Mouse (Mus musculus) kidney, embryonic 15.5 days (tissue): ENCODE data around the gene Tet1. TPM values are rescaled to one million over a fixed set of nuclear protein-coding genes. Genes with fewer than 3 reads are reported as not detected.

Experiments used
- ATAC-seq: fragments of 200-750 bp; cut with Nextera tagmentation; replicated peaks from 2 replicates; pipeline ENCODE4 v1.8.0; 2017; ENCODE audit warnings: moderate TSS enrichment; ENCODE audit not compliant: low FRiP score
- H3K27ac ChIP-seq: fragments of 300-500 bp; sonication (generic); 2 replicates; pipeline ENCODE4 v1.5.1; 2015; ENCODE audit warnings: mild to moderate bottlenecking, inconsistent platforms
- H3K27me3 ChIP-seq: fragments of 300-500 bp; sonication (generic); 2 replicates; pipeline ENCODE4 v1.6.1; 2015; ENCODE audit warnings: inconsistent platforms
- H3K36me3 ChIP-seq: fragments of 300-500 bp; sonication (generic); 2 replicates; pipeline ENCODE4 v1.6.1; 2015; ENCODE audit warnings: inconsistent platforms
- H3K4me1 ChIP-seq: fragments of 300-500 bp; sonication (generic); 2 replicates; pipeline ENCODE4 v1.6.1; 2015; ENCODE audit warnings: inconsistent platforms
- H3K4me2 ChIP-seq: fragments of 300-500 bp; sonication (generic); 2 replicates; pipeline ENCODE4 v1.6.1; 2015; ENCODE audit warnings: moderate library complexity, mild to moderate bottlenecking, inconsistent platforms
- H3K4me3 ChIP-seq: fragments of 300-500 bp; sonication (generic); replicated peaks from 2 replicates; pipeline ENCODE4 v1.5.1; 2015; ENCODE audit warnings: mild to moderate bottlenecking, inconsistent platforms
- H3K9ac ChIP-seq: fragments of 300-500 bp; sonication (generic); 2 replicates; pipeline ENCODE4 v1.6.1; 2015; ENCODE audit warnings: mild to moderate bottlenecking, inconsistent platforms
- H3K9me3 ChIP-seq: fragments of 300-500 bp; sonication (generic); replicated peaks from 2 replicates; pipeline ENCODE4 v1.6.1; 2016; ENCODE audit warnings: inconsistent platforms
- WGBS: fragments of 180-500 bp; shearing (Covaris S2); methylation state at CpG from one replicate; pipeline ENCODE4 v1.1.7; 2015; ENCODE audit warnings: mixed read lengths; 5-methylcytosine and 5-hydroxymethylcytosine counted together
- polyA plus RNA-seq: library from polyadenylated mRNA; unstranded; fragments of >200 nt; fragmentation: Nextera tagmentation; extraction: Ambion mirVana; gene quantifications from 2 replicates; pipeline ENCODE4 v1.2.1, GENCODE M21; 2015

Gene Tet1
- polyA plus RNA-seq, 1 experiment from 2014 or later = 28.5 TPM

DNA sequence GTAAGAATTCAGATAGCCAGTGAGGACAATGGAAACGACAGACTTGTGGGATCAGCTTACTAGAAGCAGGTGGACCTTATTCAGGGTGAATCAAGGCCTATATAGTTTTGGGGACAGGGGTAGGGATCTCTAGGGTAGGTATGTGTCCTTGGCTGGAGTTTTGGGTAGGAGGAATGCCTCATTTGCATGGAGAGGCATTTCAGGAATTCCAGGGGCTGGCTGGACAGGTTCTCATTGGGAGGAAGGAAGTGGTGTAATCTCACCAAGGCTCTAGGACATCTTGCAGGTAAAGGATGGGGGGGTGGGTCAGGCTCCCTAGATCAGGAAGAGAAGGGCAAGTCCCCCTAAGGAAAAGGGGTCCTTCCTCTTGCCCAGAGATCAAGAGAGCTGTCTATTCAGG lies 6.0 kb downstream of the Tet1 start:
- H3K36me3 ChIP-seq = no peaks in the 10 kb centered on the region
- H3K4me2 ChIP-seq = no peak overlapping the region
- H3K9ac ChIP-seq = no peak overlapping the region
- H3K4me3 ChIP-seq = no peak overlapping the region
- 50% methylated on average over 1 of the region's 1 CpGs for WGBS
- H3K27me3 ChIP-seq = no peaks in the 10 kb centered on the region
- ATAC-seq = no peak
- H3K9me3 ChIP-seq = no peaks in the 10 kb centered on the region
- H3K4me1 ChIP-seq = 0 out of 2 replicates have a peak, but pooled peaks cover 3% of the 10 kb centered on the region
- no peak overlapping the region for H3K27ac ChIP-seq

DNA sequence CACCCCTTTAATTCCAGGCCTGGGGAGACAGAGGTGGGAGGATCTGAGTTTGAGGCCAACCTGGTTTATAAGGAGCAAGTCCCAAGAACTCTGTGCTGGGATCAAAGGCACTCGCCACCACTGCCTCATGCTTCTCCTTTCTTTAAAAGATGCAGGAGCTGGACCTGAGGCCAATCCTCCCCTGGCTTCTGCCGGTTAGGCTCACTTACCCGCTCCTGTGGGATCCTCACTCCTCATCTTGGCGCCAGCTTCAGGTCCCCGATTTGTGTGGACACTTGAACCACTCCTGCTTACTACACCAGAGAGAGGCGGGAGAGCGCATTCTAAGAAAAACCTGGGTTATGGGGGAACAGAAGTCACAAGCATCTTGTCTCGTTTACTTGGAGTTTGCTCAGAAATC lies 7.0 kb downstream of the Tet1 start:
- no peak for ATAC-seq
- no peak overlapping the region for H3K4me3 ChIP-seq
- no peaks in the 10 kb centered on the region for H3K27me3 ChIP-seq
- no peak overlapping the region for H3K9ac ChIP-seq
- WGBS = 27% methylated on average over 8 of the region's 8 CpGs
- H3K4me1 ChIP-seq = 0 out of 2 replicates have a peak, but pooled peaks cover 3% of the 10 kb centered on the region
- H3K4me2 ChIP-seq = no peak overlapping the region
- H3K27ac ChIP-seq = no peak overlapping the region
- no peaks in the 10 kb centered on the region for H3K9me3 ChIP-seq
- no peaks in the 10 kb centered on the region for H3K36me3 ChIP-seq

DNA sequence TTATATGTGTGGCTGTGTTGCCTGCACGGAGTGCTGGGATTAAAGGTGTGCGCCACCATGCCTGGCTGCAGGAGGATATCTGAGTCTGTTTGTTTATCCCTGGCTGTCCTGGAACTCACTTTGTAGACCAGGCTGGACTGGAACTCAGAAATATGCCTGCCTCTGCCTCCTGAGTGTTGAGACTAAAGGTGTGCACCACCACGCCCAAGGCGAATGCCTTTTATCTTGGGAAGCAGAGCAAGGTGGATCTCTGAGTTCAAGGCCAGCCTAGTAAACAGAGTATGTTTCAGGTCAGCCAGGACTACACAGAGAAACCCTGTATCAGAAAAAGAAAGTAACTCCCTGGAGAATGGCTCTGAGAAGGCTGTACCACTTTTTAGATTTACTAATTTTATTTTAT lies 8.7 kb downstream of the Tet1 start:
- H3K36me3 ChIP-seq = no peaks in the 10 kb centered on the region
- no peaks in the 10 kb centered on the region for H3K27me3 ChIP-seq
- ATAC-seq = no peak
- H3K27ac ChIP-seq = no peak overlapping the region
- no peaks in the 10 kb centered on the region for H3K9me3 ChIP-seq
- no peak overlapping the region for H3K9ac ChIP-seq
- H3K4me2 ChIP-seq = no peak overlapping the region
- 92% methylated on average over 4 of the region's 4 CpGs for WGBS
- 0 out of 2 replicates have a peak, but pooled peaks cover 3% of the 10 kb centered on the region for H3K4me1 ChIP-seq
- no peak overlapping the region for H3K4me3 ChIP-seq

DNA sequence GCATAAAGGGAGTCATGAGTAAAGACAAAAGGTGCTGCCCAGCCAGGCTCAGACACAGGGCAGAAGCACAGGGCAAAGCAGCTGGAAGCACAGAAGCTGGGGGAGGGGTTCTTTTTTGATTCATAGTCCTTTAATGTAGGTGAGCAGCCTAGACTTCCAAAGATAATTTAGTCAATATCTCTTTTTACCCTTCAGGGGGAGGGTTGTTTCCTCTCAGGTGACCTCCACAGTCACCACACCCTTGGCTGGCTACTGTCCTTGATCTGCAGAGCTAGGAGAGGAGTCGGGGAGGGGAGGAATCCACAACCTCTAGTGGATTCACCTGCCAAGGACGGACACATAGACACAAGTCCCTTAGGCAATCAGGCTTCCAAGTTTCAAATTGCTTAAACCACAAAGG lies 10.7 kb downstream of the Tet1 start:
- Histone ChIP-seq H3K36me3 (no peaks in the 10 kb centered on the region), H3K4me2 (no peak overlapping the region), H3K4me3 (no peak overlapping the region), H3K27ac (no peak overlapping the region), H3K27me3 (no peaks in the 10 kb centered on the region), H3K4me1 (0 out of 2 replicates have a peak, but pooled peaks cover 3% of the 10 kb centered on the region), H3K9ac (no peak overlapping the region), H3K9me3 (no peaks in the 10 kb centered on the region)
- WGBS = 80% methylated on average over 2 of the region's 2 CpGs
- no peak for ATAC-seq

DNA sequence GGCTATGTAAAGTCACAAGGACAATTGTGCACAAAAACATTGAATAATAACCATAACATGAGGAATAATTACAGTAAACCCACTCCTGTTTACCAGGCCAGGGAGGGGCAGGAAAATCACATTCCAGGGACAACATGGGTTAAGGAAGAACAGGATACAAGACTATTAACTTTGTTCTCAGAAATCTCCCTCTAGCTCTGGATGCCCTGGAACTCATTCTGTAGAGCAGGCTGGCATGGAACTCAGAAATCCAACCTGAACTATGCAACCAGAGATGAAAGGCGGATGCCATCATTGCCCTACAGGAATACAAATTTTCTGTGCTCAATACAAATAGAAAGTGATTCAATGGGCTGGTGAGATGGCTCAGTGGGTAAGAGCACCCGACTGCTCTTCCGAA lies 11.4 kb downstream of the Tet1 start:
- no peaks in the 10 kb centered on the region for H3K27me3 ChIP-seq
- no peaks in the 10 kb centered on the region for H3K4me1 ChIP-seq
- H3K27ac ChIP-seq = no peak overlapping the region
- no peaks in the 10 kb centered on the region for H3K9me3 ChIP-seq
- no peak for ATAC-seq
- no peaks in the 10 kb centered on the region for H3K36me3 ChIP-seq
- no peak overlapping the region for H3K4me3 ChIP-seq
- 97% methylated on average over 3 of the region's 3 CpGs for WGBS
- no peak overlapping the region for H3K4me2 ChIP-seq
- no peak overlapping the region for H3K9ac ChIP-seq

DNA sequence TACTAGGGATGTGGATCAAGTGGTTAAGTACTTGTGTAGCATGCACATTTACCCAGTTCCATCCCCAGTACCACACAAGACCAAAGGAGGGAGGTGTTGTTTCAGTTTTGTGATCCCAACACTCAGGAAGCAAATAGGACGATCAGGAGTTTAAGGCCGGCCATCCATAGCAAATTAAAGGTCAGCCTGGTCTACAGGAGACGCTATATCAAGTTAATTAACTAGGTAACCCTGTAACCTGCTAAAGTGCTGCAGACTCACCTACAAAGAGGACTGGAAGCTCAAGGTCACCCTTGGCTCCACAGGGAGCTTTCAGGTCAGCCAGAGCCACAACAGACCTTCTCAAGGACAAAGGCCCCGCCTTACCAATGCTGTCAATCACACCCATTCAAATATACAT lies 12.0 kb downstream of the Tet1 start:
- no peak for ATAC-seq
- H3K36me3 ChIP-seq = no peaks in the 10 kb centered on the region
- no peaks in the 10 kb centered on the region for H3K4me1 ChIP-seq
- H3K4me2 ChIP-seq = no peak overlapping the region
- no peak overlapping the region for H3K27ac ChIP-seq
- 50% methylated on average over 4 of the region's 4 CpGs for WGBS
- no peaks in the 10 kb centered on the region for H3K9me3 ChIP-seq
- no peak overlapping the region for H3K4me3 ChIP-seq
- no peaks in the 10 kb centered on the region for H3K27me3 ChIP-seq
- no peak overlapping the region for H3K9ac ChIP-seq

DNA sequence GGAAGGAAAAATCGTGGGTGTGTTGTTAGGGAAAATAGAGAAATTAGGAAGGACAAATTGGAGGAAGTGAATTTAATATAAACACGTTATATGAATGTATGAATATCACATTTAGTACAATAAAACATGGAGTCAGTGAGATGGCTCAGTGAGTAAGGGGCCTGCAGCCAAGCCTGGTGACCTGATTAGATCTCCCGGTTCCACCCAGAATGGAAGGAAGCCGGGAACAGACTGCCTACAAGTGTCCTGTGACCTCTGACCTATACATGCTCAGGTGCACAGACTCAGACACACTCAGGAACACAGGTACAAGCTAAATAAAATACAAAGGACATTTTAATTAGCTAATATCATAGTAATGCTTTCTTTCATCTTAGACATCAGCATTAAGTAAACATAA lies 12.8 kb downstream of the Tet1 start:
- Histone ChIP-seq H3K27ac (no peak overlapping the region), H3K9ac (no peak overlapping the region), H3K4me1 (no peaks in the 10 kb centered on the region), H3K9me3 (no peaks in the 10 kb centered on the region), H3K4me3 (no peak overlapping the region), H3K36me3 (no peaks in the 10 kb centered on the region), H3K27me3 (no peaks in the 10 kb centered on the region), H3K4me2 (no peak overlapping the region)
- ATAC-seq = no peak
- WGBS = 69% methylated on average over 4 of the region's 4 CpGs

DNA sequence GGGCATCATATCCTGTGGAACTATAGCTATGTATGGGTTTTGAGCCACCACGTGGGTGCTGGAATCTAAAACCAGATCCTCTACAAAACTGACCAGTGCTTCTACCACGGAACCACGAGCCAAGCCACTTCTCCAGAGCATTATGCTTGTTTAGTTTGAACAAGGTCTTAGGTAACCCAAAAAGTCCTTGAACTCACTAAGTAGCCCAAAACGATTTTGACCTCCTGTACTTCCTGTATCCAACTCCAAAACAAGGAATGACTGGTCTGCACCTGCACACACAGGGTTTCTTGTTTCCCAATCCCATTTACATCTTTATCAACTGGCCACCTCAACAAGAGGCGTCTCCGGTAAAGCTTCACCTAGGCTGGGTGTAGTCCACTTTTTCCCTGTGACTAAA lies 13.4 kb downstream of the Tet1 start:
- no peak for ATAC-seq
- no peaks in the 10 kb centered on the region for H3K9me3 ChIP-seq

DNA sequence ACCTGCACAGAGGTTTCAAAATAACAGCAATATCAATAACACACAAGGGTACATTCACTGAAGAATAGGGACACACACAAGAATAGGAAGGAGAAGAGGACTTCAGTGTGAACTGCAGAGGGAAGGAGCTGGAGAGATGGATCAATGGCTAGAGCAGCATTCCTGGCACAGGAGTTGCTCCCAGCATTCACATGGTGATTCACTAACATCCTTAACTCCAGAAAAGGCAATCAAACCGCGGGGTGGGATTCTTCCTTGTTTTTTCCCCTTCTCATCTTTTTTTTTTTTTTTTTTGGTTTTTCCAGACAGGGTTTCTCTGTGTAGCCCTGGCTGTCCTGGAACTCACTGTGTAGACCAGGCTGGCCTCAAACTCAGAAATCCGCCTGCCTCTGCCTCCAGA lies 14.3 kb downstream of the Tet1 start:
- no peaks in the 10 kb centered on the region for H3K27me3 ChIP-seq
- H3K27ac ChIP-seq = no peak overlapping the region
- ATAC-seq = no peak
- H3K36me3 ChIP-seq = no peaks in the 10 kb centered on the region
- H3K4me3 ChIP-seq = no peak overlapping the region
- no peak overlapping the region for H3K9ac ChIP-seq
- H3K9me3 ChIP-seq = no peaks in the 10 kb centered on the region
- 71% methylated on average over 3 of the region's 3 CpGs for WGBS
- no peaks in the 10 kb centered on the region for H3K4me1 ChIP-seq
- H3K4me2 ChIP-seq = no peak overlapping the region

More for the DNA sequence above, 13.4 kb downstream of the Tet1 start:
- no peak overlapping the region for H3K4me3 ChIP-seq
- WGBS = 76% methylated on average over 6 of the region's 6 CpGs
- H3K4me2 ChIP-seq = no peak overlapping the region
- no peak overlapping the region for H3K27ac ChIP-seq
- no peaks in the 10 kb centered on the region for H3K27me3 ChIP-seq
- H3K36me3 ChIP-seq = no peaks in the 10 kb centered on the region
- H3K4me1 ChIP-seq = no peaks in the 10 kb centered on the region
- H3K9ac ChIP-seq = no peak overlapping the region

DNA sequence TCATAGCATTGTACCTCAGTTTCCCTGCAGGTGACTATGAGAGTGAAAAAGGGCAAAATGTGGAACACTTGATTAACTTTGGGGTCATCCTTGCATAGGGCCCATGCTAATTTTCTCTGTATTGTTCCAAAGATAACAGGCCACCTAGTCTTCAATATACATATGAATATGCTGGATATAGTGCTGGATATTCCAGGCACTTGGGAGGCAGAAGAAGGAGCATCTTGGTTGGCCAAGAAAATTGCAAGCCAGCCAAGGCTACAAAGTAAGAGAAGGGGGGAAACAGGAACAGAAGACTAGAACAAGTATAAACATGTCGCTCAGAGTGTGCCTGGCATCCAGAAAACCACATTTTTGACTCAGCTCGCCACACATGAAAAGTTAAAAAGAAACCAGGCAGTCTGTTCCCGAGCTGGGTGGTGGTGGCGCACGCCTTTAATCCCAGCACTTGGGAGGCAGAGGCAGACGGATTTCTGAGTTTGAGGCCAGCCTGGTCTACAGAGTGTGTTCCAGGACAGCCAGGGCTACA lies 15.4 kb downstream of the Tet1 start:
- no peaks in the 10 kb centered on the region for H3K36me3 ChIP-seq
- H3K4me2 ChIP-seq = no peak overlapping the region
- no peaks in the 10 kb centered on the region for H3K9me3 ChIP-seq
- H3K27ac ChIP-seq = no peak overlapping the region
- no peaks in the 10 kb centered on the region for H3K27me3 ChIP-seq
- no peak overlapping the region for H3K4me3 ChIP-seq
- H3K4me1 ChIP-seq = no peaks in the 10 kb centered on the region
- no peak for ATAC-seq
- H3K9ac ChIP-seq = no peak overlapping the region
- 71% methylated on average over 6 of the region's 6 CpGs for WGBS

DNA sequence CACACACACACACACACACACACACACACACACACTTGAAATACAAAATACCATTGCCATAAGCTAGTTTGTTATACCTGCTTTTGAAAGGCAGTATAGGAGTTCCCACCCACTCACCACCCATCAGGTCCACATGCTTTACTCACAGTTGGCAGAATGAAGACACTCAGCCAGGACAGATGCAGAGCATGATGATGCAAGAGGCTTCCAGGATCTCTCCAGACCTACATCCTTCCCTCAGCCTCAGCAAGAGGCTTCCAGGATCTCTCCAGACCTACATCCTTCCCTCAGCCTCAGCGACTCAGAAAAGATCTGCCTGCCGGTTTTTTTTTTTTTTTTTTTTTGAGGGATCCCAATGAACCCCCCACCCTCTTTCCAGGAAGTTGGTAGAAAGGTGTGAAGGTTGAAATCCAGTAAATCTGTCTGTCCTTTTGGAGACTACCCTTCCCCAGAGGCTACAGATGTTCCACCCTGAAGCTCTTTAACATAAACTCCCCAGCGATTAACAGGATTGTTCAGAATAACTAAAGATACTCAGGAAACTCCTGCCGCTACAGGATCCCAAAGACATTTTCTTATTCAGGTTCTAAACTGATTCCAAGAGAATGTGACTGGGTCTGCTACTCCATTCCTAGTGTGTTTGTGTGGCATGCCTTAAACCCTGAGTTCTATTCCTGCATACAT lies 16.1 kb downstream of the Tet1 start:
- H3K9me3 ChIP-seq = no peaks in the 10 kb centered on the region
- H3K9ac ChIP-seq = no peak overlapping the region
- no peak overlapping the region for H3K4me2 ChIP-seq
- 27% methylated on average over 4 of the region's 4 CpGs for WGBS
- H3K27ac ChIP-seq = no peak overlapping the region
- H3K27me3 ChIP-seq = no peaks in the 10 kb centered on the region
- no peaks in the 10 kb centered on the region for H3K4me1 ChIP-seq
- H3K4me3 ChIP-seq = no peak overlapping the region
- ATAC-seq = no peak
- H3K36me3 ChIP-seq = no peaks in the 10 kb centered on the region

DNA sequence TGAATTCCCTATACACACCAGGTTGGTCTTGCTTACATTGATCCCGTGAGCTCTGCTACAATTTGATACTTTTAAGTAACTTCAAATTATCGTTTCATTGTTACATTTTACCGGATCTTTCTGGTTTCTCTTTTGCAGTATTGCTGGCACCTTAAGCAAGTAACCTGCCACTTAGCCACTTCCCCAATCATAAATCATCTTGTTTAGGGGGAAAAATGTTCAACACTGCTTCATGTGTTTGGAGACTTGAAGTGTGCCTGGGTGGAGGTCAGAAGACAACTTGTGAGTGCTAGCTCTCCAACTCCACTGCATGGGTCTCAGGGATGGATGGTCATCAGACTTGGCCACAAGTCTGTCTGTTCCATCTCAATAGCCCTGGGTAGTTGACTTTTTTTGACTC lies 17.8 kb downstream of the Tet1 start:
- WGBS = 80% methylated on average over 3 of the region's 3 CpGs
- Histone ChIP-seq H3K27me3 (no peaks in the 10 kb centered on the region), H3K36me3 (no peaks in the 10 kb centered on the region), H3K27ac (no peak overlapping the region), H3K4me1 (no peaks in the 10 kb centered on the region; the same call in 1 of the 2 replicates), H3K9ac (no peak overlapping the region), H3K4me3 (no peak overlapping the region), H3K4me2 (no peak overlapping the region), H3K9me3 (no peaks in the 10 kb centered on the region)
- ATAC-seq = no peak
